Mouse (Mus musculus) embryonic fibroblast, embryonic 13.5 days (primary cell): ENCODE data around the gene Creb1.

Experiments
- CTCF ChIP-seq: IDR thresholded peaks from 2 replicates; pipeline ENCODE4 v1.5.1; 2011; ENCODE audit warnings: mild to moderate bottlenecking, control low read depth, low read length, moderate library complexity, borderline replicate concordance; ENCODE audit not compliant: insufficient read depth
- POLR2A ChIP-seq: IDR thresholded peaks from 2 replicates; pipeline ENCODE4 v1.6.1; 2011; ENCODE audit warnings: low read depth, mild to moderate bottlenecking, control low read depth, low read length, moderate library complexity

- no peak for TF ChIP-seq CTCF
- TF ChIP-seq POLR2A = peak; percentile 93
Observed at GRCm38 (mm10) chr1:64616881-64617714, 84.7 kb downstream of the Creb1 start, which contains the start of gene Mettl21a.
